Mouse (Mus musculus) embryo, embryonic 10.5 days (tissue): ENCODE measurements around the gene Hemgn.

Experiments
- DNase-seq: peaks from one replicate; pipeline ENCODE4 v3.0.0-alpha.2; 2015; ENCODE audit warnings: low spot score

The Hemgn gene

GRCm38 (mm10) chr4:46413406-46413805 is at the start of gene Hemgn:
Hemgn (minus strand) TSS chr4:46413506.
- no peak for DNase-seq

GRCm38 (mm10) chr4:46458411-46458810 is 45.1 kb upstream of the Hemgn start:
- DNase-seq: no peak

GRCm38 (mm10) chr4:46457186-46457585 is 43.9 kb upstream of the Hemgn start:
- no peak for DNase-seq

GRCm38 (mm10) chr4:46456762-46457161 is 43.5 kb upstream of the Hemgn start:
- no peak for DNase-seq

- DNase-seq: no peak
Measured at GRCm38 (mm10) chr4:46454097-46454864, 41.0 kb upstream of the Hemgn start.

- DNase-seq: no peak
Measured at GRCm38 (mm10) chr4:46452855-46453719, 39.8 kb upstream of the Hemgn start.

- DNase-seq: peak; percentile 84
Measured at GRCm38 (mm10) chr4:46452481-46452850, 39.2 kb upstream of the Hemgn start.

- DNase-seq: peak; percentile 71
Measured at GRCm38 (mm10) chr4:46451758-46452480, 38.6 kb upstream of the Hemgn start.

- DNase-seq: peak; percentile 55
Measured at GRCm38 (mm10) chr4:46451240-46451757, 38.0 kb upstream of the Hemgn start.

- DNase-seq: peak; percentile 95
Measured at GRCm38 (mm10) chr4:46450519-46451131, 37.3 kb upstream of the Hemgn start, which contains the start of gene Anp32b. Anp32b (plus strand) TSS chr4:46450902.

- DNase-seq: no peak
Measured at GRCm38 (mm10) chr4:46450020-46450518, 36.8 kb upstream of the Hemgn start.

GRCm38 (mm10) chr4:46448886-46449285 is 35.6 kb upstream of the Hemgn start:
- DNase-seq: peak; percentile 29

- no peak for DNase-seq
Measured at GRCm38 (mm10) chr4:46447461-46447860, 34.2 kb upstream of the Hemgn start.

GRCm38 (mm10) chr4:46445237-46445945 is 32.1 kb upstream of the Hemgn start:
- no peak for DNase-seq

- DNase-seq: no peak
Measured at GRCm38 (mm10) chr4:46442501-46442900, 29.2 kb upstream of the Hemgn start.

- DNase-seq: no peak
Measured at GRCm38 (mm10) chr4:46432339-46433036, 19.2 kb upstream of the Hemgn start.

GRCm38 (mm10) chr4:46428903-46429499 is 15.7 kb upstream of the Hemgn start:
- no peak for DNase-seq

- DNase-seq: no peak
Measured at GRCm38 (mm10) chr4:46422625-46423024, 9.3 kb upstream of the Hemgn start.

GRCm38 (mm10) chr4:46418851-46419250 is 5.5 kb upstream of the Hemgn start:
- no peak for DNase-seq

GRCm38 (mm10) chr4:46417491-46417890 is 4.2 kb upstream of the Hemgn start:
- DNase-seq: peak; percentile 36
